In genomic region chr14:110762588-110763220, GRCm38 (mm10) we compare ENCODE assay signal across 12 mouse cellular contexts. TPM values are rescaled to one million over a fixed set of nuclear protein-coding genes. Genes with fewer than 3 reads are reported as not detected.
DNase-seq lines count a peak whose midpoint lies in the region; ATAC-seq and TF ChIP-seq lines count a peak whose summit lies in the region.
"Had no signal": no experiment of that assay in that cellular context is flagged by ENCODE, and none has a peak within 500 bp of the region (broad histone marks: within the 10 kb centered on the region; RNA-seq: fewer than 3 reads in every experiment).

No protein-coding gene starts in this region.

- DNase-seq in embryo, embryonic 10.5 days (ENCODE audit: low spot score) = peak; percentile 75
- no peak for DNase-seq in embryo, embryonic 10 days (ENCODE audit: low spot score)
- peak; percentile 4 for DNase-seq in layer of hippocampus, adult 9-10 months (ENCODE audit: low spot score)
- no peak for DNase-seq in layer of hippocampus, postnatal 10 days (ENCODE audit: low spot score in 2 of 2)
- DNase-seq in Muller cell, postnatal 12 days (ENCODE audit: inconsistent ontology term) = peak; percentile 12
- DNase-seq in forelimb bud, embryonic 11.5 days (ENCODE audit: low read depth, low spot score) = peak; percentile 46
- no peak for DNase-seq in kidney, adult 2 months
- DNase-seq: adrenal gland, adult 2 months; B cell, adult 2 months; heart, adult 11 months; kidney, adult 11 months had no signal

- ATAC-seq in erythroblast, adult 5-6 weeks (replicated peaks; ENCODE audit: low FRiP score, poor library complexity, severe bottlenecking) = no peak

- no peak overlapping the region for H3K4me3 ChIP-seq in kidney, adult 2 months (ENCODE audit: insufficient read depth, low read depth, low read length)

- H3K27ac ChIP-seq in kidney, adult 2 months (ENCODE audit: insufficient read depth, low read depth, low read length) = no peak overlapping the region

- H3K27me3 ChIP-seq in kidney, adult 2 months (replicated peaks; ENCODE audit: control insufficient read depth, insufficient read depth, low read length) = no peaks in the 10 kb centered on the region

- WGBS in kidney, adult 2 months = 19% methylated on average over 7 of the region's 7 CpGs

- no peaks in the 10 kb centered on the region for H3K4me1 ChIP-seq in kidney, adult 2 months (ENCODE audit: control insufficient read depth, insufficient read depth, low read length)

- TF ChIP-seq CTCF in kidney, adult 2 months (conservative IDR thresholded peaks at IDR 0.05; ENCODE audit: insufficient read depth, insufficient read length, low read depth, low read length) = no peak

- H3K36me3 ChIP-seq in kidney, adult 2 months (ENCODE audit: control insufficient read depth, insufficient read depth, low read length) = no peaks in the 10 kb centered on the region

- TF ChIP-seq POLR2A in kidney, adult 2 months (IDR thresholded peaks at IDR 0.05; ENCODE audit: low read depth, low read length) = no peak

RNA-seq across cellular contexts. Expression of gene Slitrk6, which starts 7.8 kb away (rescaled TPM):
- 1 to 10 TPM; 1.3 to 1.8 TPM for total RNA-seq in layer of hippocampus, postnatal 10 days (2021)
- not detected in 2 replicates for total RNA-seq in erythroblast, adult 5-6 weeks (2015; ENCODE audit: low replicate concordance)
- 0.28 TPM in 1 of 2 replicates, not detected in the other for total RNA-seq in erythroblast, adult 5-6 weeks (2017; ENCODE audit: low replicate concordance)
- polyA plus RNA-seq in kidney, adult 2 months (2012; rRNA removed) = 0.55 and 0.72 TPM in 2 replicates
- polyA plus RNA-seq: adrenal gland, adult 2 months had no signal

Comparison
In these comparisons a context has a peak if more than half of its experiments do, and no peak if none do; other contexts are left out.
1. DNase-seq: peak in embryo, embryonic 10.5 days (single experiment), layer of hippocampus, adult 9-10 months (single experiment), Muller cell, postnatal 12 days (single experiment) and forelimb bud, embryonic 11.5 days (single experiment); none in embryo, embryonic 10 days (single experiment), layer of hippocampus, postnatal 10 days (0 of 2) and kidney, adult 2 months (single experiment).